Mouse (Mus musculus) hindbrain, embryonic 16.5 days (tissue): Measurements from ENCODE around the gene Krt27. TPM values are rescaled to one million over a fixed set of nuclear protein-coding genes. Genes with fewer than 3 reads are reported as not detected.

ENCODE experiments used
- ATAC-seq: fragments of 200-750 bp; cut with Nextera tagmentation; 2 replicates; pipeline ENCODE4 v1.8.0; 2017; ENCODE audit warnings: moderate TSS enrichment, moderate library complexity
- H3K27ac ChIP-seq: fragments of 300-500 bp; sonication (generic); 2 replicates; pipeline ENCODE4 v1.5.1; 2014; ENCODE audit warnings: low read depth, mild to moderate bottlenecking, control low read depth, low read length, moderate library complexity
- H3K27me3 ChIP-seq: fragments of 300-500 bp; sonication (generic); replicated peaks from 2 replicates; pipeline ENCODE4 v1.6.1; 2014; ENCODE audit warnings: low read length; ENCODE audit not compliant: control insufficient read depth, insufficient read depth
- H3K36me3 ChIP-seq: fragments of 300-500 bp; sonication (generic); 2 replicates; pipeline ENCODE4 v1.6.1; 2014; ENCODE audit warnings: mild to moderate bottlenecking, low read length, moderate library complexity, mixed read lengths; ENCODE audit not compliant: control insufficient read depth, insufficient read depth
- H3K4me1 ChIP-seq: fragments of 300-500 bp; sonication (generic); 2 replicates; pipeline ENCODE4 v1.6.1; 2014; ENCODE audit warnings: low read depth, low read length; ENCODE audit not compliant: control insufficient read depth, insufficient read depth
- H3K4me2 ChIP-seq: fragments of 300-500 bp; sonication (generic); 2 replicates; pipeline ENCODE4 v1.6.1; 2014; ENCODE audit warnings: mild to moderate bottlenecking, low read length, control low read depth, moderate library complexity
- H3K4me3 ChIP-seq: fragments of 300-500 bp; sonication (generic); 2 replicates; pipeline ENCODE4 v1.5.1; 2014; ENCODE audit warnings: mild to moderate bottlenecking, low read length, control low read depth, moderate library complexity
- H3K9ac ChIP-seq: fragments of 300-500 bp; sonication (generic); 2 replicates; pipeline ENCODE4 v1.6.1; 2014; ENCODE audit warnings: low read depth, mild to moderate bottlenecking, control low read depth, low read length, moderate library complexity
- H3K9me3 ChIP-seq: fragments of 300-500 bp; sonication (generic); 2 replicates; pipeline ENCODE4 v1.6.1; 2014; ENCODE audit warnings: mild to moderate bottlenecking, low read length, moderate library complexity; ENCODE audit not compliant: control insufficient read depth
- WGBS: fragments of 180-500 bp; shearing (Covaris S2); extraction: QIAGEN DNeasy Blood & Tissue Kit; methylation state at CpG from one replicate; pipeline ENCODE4 v1.1.7; 2014; 5-methylcytosine and 5-hydroxymethylcytosine counted together
- polyA plus RNA-seq: library from polyadenylated mRNA; unstranded; fragments of >200 nt; fragmentation: Nextera tagmentation; extraction: Ambion mirVana; gene quantifications from 2 replicates; pipeline ENCODE4 v1.2.1, GENCODE M21; 2015

Krt27 gene
- polyA plus RNA-seq, 1 experiment from 2014 or later = 0.41 TPM

GRCm38 (mm10) chr11:99361423-99361822 lies 10.5 kb upstream of the Krt27 start:
- no peak overlapping the region for H3K9ac ChIP-seq
- H3K27ac ChIP-seq = no peak overlapping the region
- no peaks in the 10 kb centered on the region for H3K9me3 ChIP-seq
- no peaks in the 10 kb centered on the region for H3K4me1 ChIP-seq
- H3K4me2 ChIP-seq = no peak overlapping the region
- 88% methylated on average over 8 of the region's 8 CpGs for WGBS
- no peak for ATAC-seq
- H3K36me3 ChIP-seq = no peaks in the 10 kb centered on the region
- H3K4me3 ChIP-seq = no peak overlapping the region
- H3K27me3 ChIP-seq = no peaks in the 10 kb centered on the region

DNA sequence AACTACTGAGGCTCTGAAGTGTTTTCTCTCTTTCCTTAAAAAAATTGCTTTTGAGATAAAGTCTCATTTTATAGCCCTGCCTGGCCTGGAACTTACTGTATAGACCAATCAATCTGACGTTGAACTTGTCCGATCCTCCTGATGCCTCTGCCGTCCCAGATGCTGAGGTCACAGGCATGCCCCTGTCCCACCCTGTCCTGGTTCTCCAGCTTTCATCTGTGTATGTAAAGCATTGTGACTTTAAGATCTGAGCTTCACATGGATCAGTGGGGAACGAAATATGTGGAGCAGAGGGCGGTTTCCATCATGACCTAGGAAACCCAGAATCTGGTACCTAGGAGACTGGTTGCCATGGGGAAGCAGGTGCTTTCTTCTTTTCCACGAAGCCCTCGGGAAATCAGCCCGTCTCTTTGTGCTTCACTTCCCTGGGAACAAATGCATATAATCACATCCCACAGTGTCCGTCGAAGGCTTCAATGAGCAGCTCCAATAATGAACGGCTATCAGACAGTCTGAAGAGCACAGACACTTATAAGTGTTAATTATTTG lies 11.5 kb downstream of the Krt27 start:
- 17% methylated on average over 11 of the region's 11 CpGs for WGBS
- no peak overlapping the region for H3K4me3 ChIP-seq
- H3K4me2 ChIP-seq = peak overlapping the region; percentile 21; the same call in 1 of the 2 replicates
- ATAC-seq = no peak
- no peak overlapping the region for H3K27ac ChIP-seq
- H3K4me1 ChIP-seq = no peaks in the 10 kb centered on the region; the same call in none of the 2 replicates
- no peaks in the 10 kb centered on the region for H3K27me3 ChIP-seq
- H3K9ac ChIP-seq = no peak overlapping the region
- H3K36me3 ChIP-seq = no peaks in the 10 kb centered on the region
- H3K9me3 ChIP-seq = no peaks in the 10 kb centered on the region

GRCm38 (mm10) chr11:99337866-99338265 lies 13.0 kb downstream of the Krt27 start, which contains the start of gene Krt26:
Gene Krt26 (minus strand): TSS chr11:99337966.
- no peak within 1 kb of the TSS for H3K4me3 ChIP-seq
- no peak within 1 kb of the TSS for H3K27ac ChIP-seq
- H3K4me1 ChIP-seq = no peaks in the 10 kb centered on the region; the same call in none of the 2 replicates
- H3K36me3 ChIP-seq = no peaks in the 10 kb centered on the region
- ATAC-seq = no peak
- H3K9me3 ChIP-seq = no peaks in the 10 kb centered on the region
- 81% methylated on average over 11 of the region's 11 CpGs for WGBS
- no peaks in the 10 kb centered on the region for H3K27me3 ChIP-seq
- no peak within 1 kb of the TSS for H3K4me2 ChIP-seq
- no peak within 1 kb of the TSS for H3K9ac ChIP-seq

DNA sequence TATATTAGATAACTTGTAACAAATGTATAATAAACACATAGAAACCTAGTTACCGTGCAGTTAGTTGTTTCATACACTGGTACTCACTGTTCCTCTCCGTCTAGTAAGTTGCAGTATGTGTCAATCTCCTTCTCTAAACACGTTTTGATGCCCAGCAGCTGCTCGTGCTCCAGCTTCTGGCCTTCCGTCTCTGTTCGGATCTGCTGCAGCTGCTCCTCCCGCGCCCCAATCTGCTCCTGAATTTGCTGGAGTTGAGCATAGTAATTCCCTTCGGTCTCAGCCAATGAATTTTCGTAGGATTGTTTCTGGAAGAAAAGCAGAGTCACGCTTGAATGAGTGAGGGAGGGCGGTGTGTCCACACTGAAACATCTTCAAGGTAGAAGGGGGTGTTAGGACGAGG lies 17.5 kb downstream of the Krt27 start:
- H3K9ac ChIP-seq = no peak overlapping the region

DNA sequence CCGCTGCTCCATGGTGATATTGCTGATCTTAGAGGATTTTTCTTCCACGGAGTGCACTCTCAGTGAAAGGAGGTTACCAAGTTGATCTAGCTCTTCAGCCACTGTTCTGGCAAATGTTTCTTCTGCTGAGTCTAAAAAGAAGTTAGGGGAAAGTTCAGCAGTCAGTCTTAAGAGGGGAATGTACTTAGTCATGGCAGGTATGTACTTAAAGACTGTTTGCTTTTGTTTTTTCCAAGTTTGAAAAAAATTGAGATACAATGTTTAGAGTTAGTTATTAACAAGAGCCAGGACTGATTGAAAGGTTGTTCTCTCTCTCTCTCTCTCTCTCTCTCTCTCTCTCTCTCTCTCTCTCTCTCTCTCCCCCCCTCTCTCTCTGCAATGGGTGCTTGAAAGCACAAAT lies 21.2 kb downstream of the Krt27 start:
- H3K4me2 ChIP-seq = no peak overlapping the region
- no peaks in the 10 kb centered on the region for H3K9me3 ChIP-seq
- 62% methylated on average over 2 of the region's 2 CpGs for WGBS
- H3K4me3 ChIP-seq = no peak overlapping the region
- ATAC-seq = no peak
- no peaks in the 10 kb centered on the region for H3K27me3 ChIP-seq
- H3K9ac ChIP-seq = no peak overlapping the region
- H3K27ac ChIP-seq = no peak overlapping the region
- no peaks in the 10 kb centered on the region for H3K36me3 ChIP-seq
- no peaks in the 10 kb centered on the region for H3K4me1 ChIP-seq

More for the DNA sequence above, 17.5 kb downstream of the Krt27 start:
- Histone ChIP-seq H3K27me3 (no peaks in the 10 kb centered on the region), H3K4me3 (no peak overlapping the region), H3K4me1 (no peaks in the 10 kb centered on the region), H3K4me2 (no peak overlapping the region), H3K9me3 (no peaks in the 10 kb centered on the region), H3K27ac (no peak overlapping the region), H3K36me3 (no peaks in the 10 kb centered on the region)
- ATAC-seq = no peak
- 49% methylated on average over 13 of the region's 13 CpGs for WGBS

DNA sequence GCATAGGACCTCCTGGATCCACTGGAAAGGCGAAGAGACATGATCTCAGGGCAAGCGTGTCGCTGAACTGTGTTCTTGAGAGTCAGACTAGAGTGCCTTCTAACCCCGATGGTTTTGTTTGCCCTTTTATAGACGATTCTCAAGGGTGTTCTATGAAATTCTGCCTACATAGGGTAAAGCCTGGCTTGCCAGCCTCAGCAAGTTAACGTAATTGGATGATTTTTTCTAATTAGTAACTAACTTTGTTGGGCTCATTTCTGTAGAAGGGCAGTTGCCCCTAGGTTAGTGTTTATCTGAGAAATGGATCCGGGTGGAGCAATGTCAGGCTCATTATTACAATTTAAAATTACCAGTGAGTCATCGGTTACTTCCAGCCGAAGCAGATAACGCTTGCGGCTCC lies 28.1 kb downstream of the Krt27 start, which contains the start of gene Krt25:
Gene Krt25 (minus strand): TSS at position 101 of the 400 bp plus-strand sequence.
- WGBS = 91% methylated on average over 11 of the region's 11 CpGs
- H3K36me3 ChIP-seq = no peaks in the 10 kb centered on the region
- no peak within 1 kb of the TSS for H3K9ac ChIP-seq
- H3K4me2 ChIP-seq = no peak within 1 kb of the TSS
- ATAC-seq = no peak
- H3K4me3 ChIP-seq = no peak within 1 kb of the TSS
- no peaks in the 10 kb centered on the region for H3K27me3 ChIP-seq
- no peaks in the 10 kb centered on the region for H3K4me1 ChIP-seq
- H3K9me3 ChIP-seq = no peaks in the 10 kb centered on the region
- no peak within 1 kb of the TSS for H3K27ac ChIP-seq

- Histone ChIP-seq H3K4me2 (no peak overlapping the region), H3K9me3 (no peaks in the 10 kb centered on the region), H3K27ac (no peak overlapping the region), H3K36me3 (no peaks in the 10 kb centered on the region), H3K9ac (no peak overlapping the region), H3K4me1 (no peaks in the 10 kb centered on the region), H3K4me3 (no peak overlapping the region), H3K27me3 (no peaks in the 10 kb centered on the region)
- no peak for ATAC-seq
- 91% methylated on average over 14 of the region's 14 CpGs for WGBS
These were observed 29.8 kb downstream of the Krt27 start for GRCm38 (mm10) chr11:99321094-99321493.

DNA sequence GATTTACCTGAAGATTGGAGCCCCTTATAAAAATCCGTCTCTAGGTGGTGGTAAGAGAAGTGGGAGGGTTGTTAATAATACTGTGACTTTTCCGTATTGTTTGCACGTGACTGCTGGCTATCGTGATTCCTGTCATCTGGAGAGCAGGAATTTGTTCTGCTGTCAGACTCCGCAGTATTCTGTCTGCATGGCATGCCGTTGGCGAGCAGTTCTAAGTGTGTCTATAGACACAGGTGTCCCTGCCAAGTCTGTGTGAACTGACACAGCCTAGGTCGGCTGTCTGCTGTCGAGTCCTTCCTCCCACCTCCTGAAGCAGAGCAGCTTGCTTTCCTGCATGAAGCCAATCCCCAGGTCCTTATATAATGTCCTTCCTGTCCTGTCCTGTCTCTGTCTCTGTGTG lies 31.8 kb downstream of the Krt27 start:
- no peak overlapping the region for H3K27ac ChIP-seq
- 70% methylated on average over 9 of the region's 9 CpGs for WGBS
- no peaks in the 10 kb centered on the region for H3K4me1 ChIP-seq
- H3K36me3 ChIP-seq = no peaks in the 10 kb centered on the region
- ATAC-seq = no peak
- no peak overlapping the region for H3K4me2 ChIP-seq
- no peaks in the 10 kb centered on the region for H3K27me3 ChIP-seq
- no peak overlapping the region for H3K9ac ChIP-seq
- no peaks in the 10 kb centered on the region for H3K9me3 ChIP-seq
- no peak overlapping the region for H3K4me3 ChIP-seq

DNA sequence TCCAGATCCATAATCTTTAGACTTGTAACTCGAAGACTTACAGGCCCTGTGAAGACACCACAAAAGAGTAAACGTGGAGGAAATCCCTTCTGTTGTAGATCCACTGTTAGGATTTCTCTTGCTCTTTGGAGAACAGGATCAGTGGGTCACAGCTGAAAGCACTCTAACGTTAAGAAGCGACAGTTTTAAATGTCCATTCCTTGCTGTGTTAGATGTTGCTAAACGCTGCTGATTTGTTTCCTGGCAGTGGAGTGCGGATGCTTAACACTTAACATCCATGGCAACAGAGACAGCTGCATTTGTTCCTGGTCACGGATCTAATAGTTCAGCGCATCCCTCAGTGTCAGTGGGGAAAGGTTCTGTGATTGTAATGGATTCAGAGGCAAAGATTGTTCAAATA lies 34.4 kb downstream of the Krt27 start:
- Histone ChIP-seq H3K9ac (no peak overlapping the region), H3K9me3 (no peaks in the 10 kb centered on the region), H3K4me3 (no peak overlapping the region), H3K36me3 (no peaks in the 10 kb centered on the region), H3K27me3 (no peaks in the 10 kb centered on the region), H3K4me1 (no peaks in the 10 kb centered on the region), H3K4me2 (no peak overlapping the region), H3K27ac (no peak overlapping the region)
- no peak for ATAC-seq
- WGBS = 40% methylated on average over 8 of the region's 8 CpGs

DNA sequence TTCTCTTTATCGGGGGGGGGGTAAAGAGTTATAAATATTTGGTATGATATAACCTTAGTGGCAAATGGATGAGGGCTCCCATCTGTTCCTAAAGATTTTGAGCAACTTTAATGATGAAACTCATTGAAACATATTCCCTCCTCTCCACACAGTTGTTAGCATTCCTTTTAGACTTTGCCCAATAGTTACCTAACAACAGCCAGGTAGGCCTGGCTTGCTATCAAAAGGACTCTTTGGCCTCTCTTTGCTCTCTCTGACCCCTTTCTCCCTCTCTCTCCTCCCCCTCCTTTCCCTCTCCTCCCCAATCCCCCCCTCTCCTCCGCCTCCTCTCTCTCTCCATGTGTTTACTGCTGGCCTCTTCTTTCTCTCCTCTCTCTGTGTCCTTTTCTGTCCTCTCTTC lies 36.3 kb downstream of the Krt27 start:
- Histone ChIP-seq H3K27ac (no peak overlapping the region), H3K4me1 (no peaks in the 10 kb centered on the region), H3K36me3 (no peaks in the 10 kb centered on the region), H3K27me3 (no peaks in the 10 kb centered on the region), H3K9ac (no peak overlapping the region), H3K9me3 (no peaks in the 10 kb centered on the region), H3K4me2 (no peak overlapping the region), H3K4me3 (no peak overlapping the region)
- ATAC-seq = no peak
- WGBS = 90% methylated on average over 2 of the region's 2 CpGs
